Mouse (Mus musculus) neural tube, embryonic 14.5 days (tissue): ENCODE data around the gene Kcnk10. TPM values are rescaled to one million over a fixed set of nuclear protein-coding genes. Genes with fewer than 3 reads are reported as not detected.

ENCODE experiments used
- ATAC-seq: fragments of 200-750 bp; cut with Nextera tagmentation; 2 replicates; pipeline ENCODE4 v1.8.0; 2017; ENCODE audit warnings: low read depth, mild to moderate bottlenecking, moderate TSS enrichment, moderate library complexity
- H3K27ac ChIP-seq: fragments of 300-500 bp; sonication (generic); 2 replicates; pipeline ENCODE4 v1.5.1; 2014; ENCODE audit warnings: low read depth, mild to moderate bottlenecking, control low read depth, low read length, moderate library complexity, mixed read lengths
- H3K27me3 ChIP-seq: fragments of 300-500 bp; sonication (generic); 2 replicates; pipeline ENCODE4 v1.6.1; 2014; ENCODE audit warnings: low read length; ENCODE audit not compliant: control insufficient read depth, insufficient read depth
- H3K36me3 ChIP-seq: fragments of 300-500 bp; sonication (generic); 2 replicates; pipeline ENCODE4 v1.6.1; 2014; ENCODE audit warnings: low read length, mixed read lengths; ENCODE audit not compliant: control insufficient read depth, insufficient read depth
- H3K4me1 ChIP-seq: fragments of 300-500 bp; sonication (generic); 2 replicates; pipeline ENCODE4 v1.6.1; 2014; ENCODE audit warnings: low read length; ENCODE audit not compliant: control insufficient read depth, insufficient read depth
- H3K4me2 ChIP-seq: fragments of 300-500 bp; sonication (generic); 2 replicates; pipeline ENCODE4 v1.6.1; 2014; ENCODE audit warnings: mild to moderate bottlenecking, low read depth, low read length, control low read depth
- H3K4me3 ChIP-seq: fragments of 300-500 bp; sonication (generic); 2 replicates; pipeline ENCODE4 v1.5.1; 2014; ENCODE audit warnings: low read depth, low read length, control low read depth, mixed read lengths
- H3K9ac ChIP-seq: fragments of 300-500 bp; sonication (generic); replicated peaks from 2 replicates; pipeline ENCODE4 v1.6.1; 2014; ENCODE audit warnings: low read depth, mild to moderate bottlenecking, control low read depth, low read length, mixed read lengths
- H3K9me3 ChIP-seq: fragments of 300-500 bp; sonication (generic); 2 replicates; pipeline ENCODE4 v1.6.1; 2016; ENCODE audit warnings: low read length; ENCODE audit not compliant: control insufficient read depth
- WGBS: fragments of 180-500 bp; shearing (Covaris S2); extraction: QIAGEN DNeasy Blood & Tissue Kit; methylation state at CpG from one replicate; pipeline ENCODE4 v1.1.7; 2014; 5-methylcytosine and 5-hydroxymethylcytosine counted together
- polyA plus RNA-seq: library from polyadenylated mRNA; unstranded; fragments of >200 nt; fragmentation: Nextera tagmentation; extraction: Ambion mirVana; gene quantifications from 2 replicates; pipeline ENCODE4 v1.2.1, GENCODE M21; 2014

The Kcnk10 gene
- polyA plus RNA-seq, 1 experiment from 2014 or later: 50.5 TPM

GRCm38 (mm10) chr12:98574353-98575194 is 3.5 kb downstream of the Kcnk10 start:
- Histone ChIP-seq H3K4me2 (peak overlapping the region; percentile 49), H3K4me3 (peak overlapping the region; percentile 47), H3K9me3 (no peaks in the 10 kb centered on the region), H3K27ac (peak overlapping the region; percentile 85), H3K36me3 (no peaks in the 10 kb centered on the region), H3K9ac (peak overlapping the region; percentile 67), H3K27me3 (no peaks in the 10 kb centered on the region), H3K4me1 (peaks cover 14% of the 10 kb centered on the region; the same call in 1 of the 2 replicates)
- ATAC-seq: peak; percentile 89
- WGBS: under 1% methylated on average over 82 of the region's 84 CpGs

GRCm38 (mm10) chr12:98573317-98574270 is 4.5 kb downstream of the Kcnk10 start:
- WGBS: 5% methylated on average over 25 of the region's 25 CpGs

DNA sequence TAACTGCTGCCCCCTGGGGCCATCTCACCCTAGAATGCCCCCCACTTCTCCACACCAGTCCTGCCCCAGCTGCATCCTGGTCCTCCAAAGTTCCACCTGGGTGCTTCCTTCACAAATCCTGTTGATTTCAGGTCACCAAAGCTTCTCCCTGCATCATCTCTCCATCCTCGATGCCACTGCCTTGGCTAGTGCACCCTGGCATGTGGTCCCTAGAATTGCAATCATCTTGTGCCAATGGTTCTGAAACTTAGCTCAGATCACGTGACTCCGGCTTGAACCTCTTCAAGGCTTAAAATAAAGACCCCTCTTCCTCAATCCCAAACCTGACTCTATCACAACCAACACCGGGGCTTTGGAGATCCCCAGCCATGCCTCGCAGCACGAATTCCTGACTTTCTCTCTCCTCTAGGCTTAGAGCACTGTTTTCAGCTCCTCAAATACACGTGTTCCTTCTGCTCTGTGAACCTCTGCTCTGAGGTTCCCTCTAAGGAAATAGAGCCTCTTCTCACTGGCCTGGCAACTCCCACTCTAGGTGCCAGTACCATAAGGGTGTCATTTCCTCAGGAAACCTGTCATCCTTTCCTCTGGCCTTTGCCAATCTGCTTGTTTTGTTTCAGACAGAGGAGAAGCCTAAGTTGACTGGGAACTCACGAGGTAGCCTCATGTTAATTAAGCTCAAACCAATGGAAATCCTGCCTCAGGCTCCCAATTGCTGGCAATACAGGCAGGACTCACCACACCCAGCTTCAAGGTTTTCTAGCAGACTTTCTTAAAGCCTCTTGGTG is 6.0 kb downstream of the Kcnk10 start:
- H3K36me3 ChIP-seq: no peaks in the 10 kb centered on the region
- H3K9me3 ChIP-seq: no peaks in the 10 kb centered on the region
- H3K4me2 ChIP-seq: peak overlapping the region; percentile 49
- peak overlapping the region; percentile 67; the same call in 1 of the 2 replicates for H3K9ac ChIP-seq
- no peak for ATAC-seq
- peak overlapping the region; percentile 47 for H3K4me3 ChIP-seq
- H3K4me1 ChIP-seq: peaks cover 18% of the 10 kb centered on the region; the same call in 1 of the 2 replicates
- H3K27me3 ChIP-seq: no peaks in the 10 kb centered on the region
- no peak overlapping the region; the same call in 1 of the 2 replicates for H3K27ac ChIP-seq
- 42% methylated on average over 8 of the region's 8 CpGs for WGBS

More at GRCm38 (mm10) chr12:98573317-98574270, 4.5 kb downstream of the Kcnk10 start:
- Histone ChIP-seq H3K4me1 (peaks cover 14% of the 10 kb centered on the region; the same call in 1 of the 2 replicates), H3K9me3 (no peaks in the 10 kb centered on the region), H3K4me3 (peak overlapping the region; percentile 47), H3K36me3 (no peaks in the 10 kb centered on the region), H3K9ac (peak overlapping the region; percentile 67), H3K4me2 (peak overlapping the region; percentile 49), H3K27ac (peak overlapping the region; percentile 85), H3K27me3 (no peaks in the 10 kb centered on the region)
- ATAC-seq: peak; percentile 60

GRCm38 (mm10) chr12:98569380-98569779 is 8.7 kb downstream of the Kcnk10 start:
- no peaks in the 10 kb centered on the region for H3K9me3 ChIP-seq
- H3K27ac ChIP-seq: no peak overlapping the region
- H3K4me1 ChIP-seq: peaks cover 25% of the 10 kb centered on the region; the same call in 1 of the 2 replicates
- no peak for ATAC-seq
- H3K4me3 ChIP-seq: no peak overlapping the region
- H3K9ac ChIP-seq: no peak overlapping the region
- no peaks in the 10 kb centered on the region for H3K36me3 ChIP-seq
- no peak overlapping the region for H3K4me2 ChIP-seq
- H3K27me3 ChIP-seq: no peaks in the 10 kb centered on the region
- WGBS: 83% methylated on average over 6 of the region's 6 CpGs

GRCm38 (mm10) chr12:98567877-98568276 is 10.2 kb downstream of the Kcnk10 start:
- Histone ChIP-seq H3K9me3 (no peaks in the 10 kb centered on the region), H3K4me1 (peaks cover 30% of the 10 kb centered on the region; the same call in 1 of the 2 replicates), H3K9ac (no peak overlapping the region), H3K36me3 (no peaks in the 10 kb centered on the region), H3K4me3 (no peak overlapping the region), H3K27me3 (no peaks in the 10 kb centered on the region), H3K27ac (no peak overlapping the region), H3K4me2 (no peak overlapping the region)
- no peak for ATAC-seq
- 90% methylated on average over 6 of the region's 6 CpGs for WGBS

- Histone ChIP-seq H3K27me3 (no peaks in the 10 kb centered on the region), H3K4me2 (peak overlapping the region; percentile 5; the same call in 1 of the 2 replicates), H3K27ac (no peak overlapping the region), H3K9me3 (no peaks in the 10 kb centered on the region), H3K4me3 (no peak overlapping the region), H3K9ac (no peak overlapping the region), H3K4me1 (peaks cover 28% of the 10 kb centered on the region), H3K36me3 (no peaks in the 10 kb centered on the region)
- 16% methylated on average over 3 of the region's 3 CpGs for WGBS
- ATAC-seq: peak; percentile 79; the same call in 1 of the 2 replicates
Observed at GRCm38 (mm10) chr12:98564383-98564782, 13.7 kb downstream of the Kcnk10 start.

- ATAC-seq: no peak
- Histone ChIP-seq H3K27me3 (no peaks in the 10 kb centered on the region), H3K36me3 (no peaks in the 10 kb centered on the region), H3K4me2 (no peak overlapping the region), H3K9me3 (no peaks in the 10 kb centered on the region), H3K4me3 (no peak overlapping the region), H3K27ac (no peak overlapping the region), H3K9ac (no peak overlapping the region), H3K4me1 (peaks cover 24% of the 10 kb centered on the region)
- 55% methylated on average over 4 of the region's 4 CpGs for WGBS
Observed at GRCm38 (mm10) chr12:98563261-98563660, 14.8 kb downstream of the Kcnk10 start.

DNA sequence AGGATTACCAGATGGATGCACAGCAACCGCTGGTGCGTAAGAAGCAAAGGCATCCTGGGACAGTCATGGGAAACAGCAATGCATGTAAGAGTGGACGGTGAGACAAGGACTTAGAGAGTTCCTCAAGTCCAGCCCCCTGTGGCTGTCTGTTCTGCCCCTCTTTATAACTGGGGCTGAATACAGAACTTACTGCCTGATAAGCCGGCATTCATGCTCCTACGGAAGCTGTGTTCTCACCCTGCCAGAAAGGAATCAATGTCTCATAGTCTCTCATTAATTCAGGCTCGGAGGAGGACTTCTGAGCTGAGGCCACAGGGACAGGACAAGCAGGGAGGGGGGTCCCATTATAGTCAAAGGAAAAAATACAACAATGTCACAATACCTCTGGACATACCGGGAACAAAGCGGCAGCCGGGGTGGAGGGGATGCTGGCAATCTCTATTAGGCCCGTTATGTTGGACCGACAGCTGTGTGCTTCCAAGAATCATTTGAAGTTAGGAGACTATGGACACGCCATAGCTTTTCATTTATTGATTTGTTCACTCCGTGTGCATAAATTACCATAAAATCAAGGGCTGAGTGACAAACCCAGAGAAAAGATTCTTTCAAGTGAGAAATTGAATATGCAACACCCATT is 15.7 kb downstream of the Kcnk10 start:
- Histone ChIP-seq H3K36me3 (no peaks in the 10 kb centered on the region), H3K27ac (peak overlapping the region; percentile 23; the same call in 1 of the 2 replicates), H3K4me1 (peaks cover 21% of the 10 kb centered on the region), H3K4me2 (peak overlapping the region; percentile 7; the same call in 1 of the 2 replicates), H3K27me3 (no peaks in the 10 kb centered on the region), H3K9me3 (no peaks in the 10 kb centered on the region), H3K9ac (no peak overlapping the region), H3K4me3 (no peak overlapping the region)
- WGBS: 21% methylated on average over 13 of the region's 13 CpGs
- ATAC-seq: peak; percentile 52; the same call in 1 of the 2 replicates
